Mouse (Mus musculus) ES-E14 (cell line): ENCODE measurements around the gene Svop. TPM values are rescaled to one million over a fixed set of nuclear protein-coding genes. Genes with fewer than 3 reads are reported as not detected.

Experiments used
- DNase-seq: peaks from one replicate; pipeline ENCODE4 v3.0.0-alpha.2; 2013; ENCODE audit warnings: low read depth, low spot score
- H3K27ac ChIP-seq: 2 replicates; pipeline ENCODE4 v1.5.1; 2012; ENCODE audit warnings: low read depth, mild to moderate bottlenecking, low read length, moderate library complexity, mixed read lengths; ENCODE audit not compliant: poor library complexity, insufficient read depth, severe bottlenecking
- H3K36me3 ChIP-seq: 2 replicates; pipeline ENCODE4 v1.6.1; 2012; ENCODE audit warnings: mild to moderate bottlenecking, low read length, moderate library complexity, mixed read lengths; ENCODE audit not compliant: control insufficient read depth, poor library complexity, insufficient read depth, severe bottlenecking
- H3K4me1 ChIP-seq, 2 experiments: fragments of 150-350 bp in 1 of 2; sonication (generic) in 1 of 2; 2 replicates each; pipeline ENCODE4 v1.6.1; 2012; ENCODE audit warnings: low read length in 2 of 2, mild to moderate bottlenecking in 1 of 2, mixed read lengths in 1 of 2; ENCODE audit not compliant: control insufficient read depth in 2 of 2, insufficient read depth in 2 of 2, poor library complexity in 1 of 2
- H3K4me3 ChIP-seq, 2 experiments: fragments of 150-350 bp in 1 of 2; sonication (generic) in 1 of 2; 2 replicates each; pipeline ENCODE4 v1.5.1; 2012; ENCODE audit warnings: low read length in 2 of 2, low read depth in 1 of 2, mild to moderate bottlenecking in 1 of 2, mixed read lengths in 1 of 2; ENCODE audit not compliant: insufficient read depth in 1 of 2, poor library complexity in 1 of 2, severe bottlenecking in 1 of 2
- H3K9ac ChIP-seq: 2 replicates; pipeline ENCODE4 v1.6.1; 2012; ENCODE audit warnings: low read depth, mild to moderate bottlenecking, low read length, mixed read lengths; ENCODE audit not compliant: poor library complexity, insufficient read depth, severe bottlenecking
- H3K9me3 ChIP-seq: fragments of 150-350 bp; sonication (generic); 2 replicates; pipeline ENCODE4 v1.6.1; 2012; ENCODE audit warnings: low read depth, mild to moderate bottlenecking, low read length; ENCODE audit not compliant: control insufficient read depth, insufficient read depth
- CHD2 ChIP-seq: IDR thresholded peaks from 2 replicates; pipeline ENCODE4 v1.6.1; 2014; ENCODE audit warnings: mild to moderate bottlenecking, low read depth, low read length, inconsistent platforms
- HCFC1 ChIP-seq: IDR thresholded peaks from 2 replicates; pipeline ENCODE4 v1.6.1; 2012; ENCODE audit warnings: low read length, inconsistent platforms, borderline replicate concordance; ENCODE audit not compliant: insufficient read depth
- MAFK ChIP-seq: IDR thresholded peaks from 2 replicates; pipeline ENCODE4 v1.6.1; 2014; ENCODE audit warnings: mild to moderate bottlenecking, low read depth, low read length, inconsistent platforms; ENCODE audit not compliant: insufficient read depth
- ZC3H11A ChIP-seq: IDR thresholded peaks from 2 replicates; pipeline ENCODE4 v1.6.1; 2012; ENCODE audit warnings: low read depth, mild to moderate bottlenecking, inconsistent platforms, low read length, borderline replicate concordance
- ZNF384 ChIP-seq: IDR thresholded peaks from 2 replicates; pipeline ENCODE4 v1.6.1; 2012; ENCODE audit warnings: low read depth, low read length, inconsistent platforms
- in situ Hi-C, 2 experiments: fragments of 600-800 bp; cut with MboI; formaldehyde crosslinking; loops; one replicate each; pipeline ENCODE4 v1.15.1; 2025; ENCODE audit warnings: low sequenced_read_pairs in 2 of 2, inconsistent platforms in 1 of 2; ENCODE audit not compliant: unreplicated experiment in 2 of 2
- total RNA-seq: library from RNA; depleted of rRNA; stranded (reverse); fragments of 300-350 nt; gene quantifications from 2 replicates; pipeline ENCODE4 v1.2.3, GENCODE M21; 2012; rRNA removed

The Svop gene
- total RNA-seq, 1 experiment: 4.9 TPM

GRCm38 (mm10) chr5:113980511-113980910 lies 110.9 kb downstream of the Svop start:
- TF ChIP-seq HCFC1 (no peak), MAFK (no peak), ZC3H11A (no peak), ZNF384 (no peak), CHD2 (no peak)
- no peak for DNase-seq
- no peak overlapping the region for H3K27ac ChIP-seq
- in situ Hi-C loops: no loop called here
- peaks cover 1% of the 10 kb centered on the region; the same call in 1 of the 2 replicates for H3K36me3 ChIP-seq
- no peak overlapping the region for H3K4me3 ChIP-seq
- no peaks in the 10 kb centered on the region for H3K9me3 ChIP-seq
- no peak overlapping the region for H3K9ac ChIP-seq
- peaks cover 0 to 18% of the 10 kb centered on the region in 2 experiments; a peak in 2 of 4 replicates for H3K4me1 ChIP-seq

GRCm38 (mm10) chr5:113977309-113977708 lies 114.1 kb downstream of the Svop start:
- Histone ChIP-seq H3K27ac (no peak overlapping the region), H3K36me3 (peaks cover 1% of the 10 kb centered on the region; the same call in 1 of the 2 replicates), H3K4me1 (peaks cover 4 to 35% of the 10 kb centered on the region in 2 experiments; a peak in 2 of 4 replicates), H3K9ac (no peak overlapping the region), H3K9me3 (no peaks in the 10 kb centered on the region), H3K4me3 (no peak overlapping the region)
- in situ Hi-C loops: no loop called here
- DNase-seq: no peak
- TF ChIP-seq MAFK (no peak), ZC3H11A (no peak), HCFC1 (no peak), ZNF384 (no peak), CHD2 (no peak)

Other genes with a start within 250 kb of the Svop start
- gene Coro1c, start 182.8 kb downstream of the Svop start, total RNA-seq: 150 TPM in 2 replicates
- gene Ssh1, start 97.7 kb downstream of the Svop start, total RNA-seq: 11.8 and 13.4 TPM in 2 replicates
- 0.16 and 0.18 TPM in 2 replicates for gene Dao, start 87.9 kb downstream of the Svop start, total RNA-seq
- gene Usp30, start 26.1 kb downstream of the Svop start, total RNA-seq: 15.8 and 21.4 TPM in 2 replicates
- gene Alkbh2, start 36.6 kb upstream of the Svop start, total RNA-seq: 26.7 and 32.6 TPM in 2 replicates
- gene Ung, start 38.8 kb upstream of the Svop start, total RNA-seq: 67.9 and 71.6 TPM in 2 replicates
- 10.5 and 16.9 TPM in 2 replicates for gene Acacb, start 55.0 kb upstream of the Svop start, total RNA-seq
- 7.5 and 10.7 TPM in 2 replicates for gene Foxn4, start 182.2 kb upstream of the Svop start, total RNA-seq
- gene Myo1h, start 197.6 kb upstream of the Svop start, total RNA-seq: 3.6 and 5.6 TPM in 2 replicates